Mouse (Mus musculus) megakaryocyte, embryonic 14.5 days (primary cell): Measurements from ENCODE around the gene Ank3.

Source experiments
- FLI1 ChIP-seq: IDR thresholded peaks from 2 replicates; pipeline ENCODE4 v1.6.1; 2012; ENCODE audit warnings: low read length, inconsistent platforms, mixed read lengths
- GATA1 ChIP-seq: IDR thresholded peaks from 3 replicates; pipeline ENCODE4 v1.6.1; 2012; ENCODE audit warnings: mixed read lengths, low read length, inconsistent platforms, borderline replicate concordance

GRCm38 (mm10) chr10:70039871-70040291, 641.3 kb downstream of the Ank3 start:
- TF ChIP-seq GATA1: no peak
- TF ChIP-seq FLI1: no peak
